Mouse (Mus musculus) activated CD4-positive, CD25-positive, alpha-beta regulatory T cell, adult 4 months (primary cell): ENCODE data around the gene Trpc3. TPM values are rescaled to one million over a fixed set of nuclear protein-coding genes. Genes with fewer than 3 reads are reported as not detected.
"Not testable (repeated sequence)": the region's sequence is repeated elsewhere in the genome, so short reads cannot be mapped to it uniquely, and the experiment has no call there.

Source experiments
- ATAC-seq: one replicate; pipeline ENCODE4 v1.8.0; 2017
- polyA plus RNA-seq, 2 experiments: library from polyadenylated mRNA; unstranded; fragments of 100-300 nt; shearing (Covaris generic); gene quantifications; one replicate each; pipeline ENCODE4 v1.2.1; 2017

Trpc3 gene
- 1 to 10 TPM in 1 of 2 experiments, not detected in 1; 1.3 TPM for polyA plus RNA-seq

DNA sequence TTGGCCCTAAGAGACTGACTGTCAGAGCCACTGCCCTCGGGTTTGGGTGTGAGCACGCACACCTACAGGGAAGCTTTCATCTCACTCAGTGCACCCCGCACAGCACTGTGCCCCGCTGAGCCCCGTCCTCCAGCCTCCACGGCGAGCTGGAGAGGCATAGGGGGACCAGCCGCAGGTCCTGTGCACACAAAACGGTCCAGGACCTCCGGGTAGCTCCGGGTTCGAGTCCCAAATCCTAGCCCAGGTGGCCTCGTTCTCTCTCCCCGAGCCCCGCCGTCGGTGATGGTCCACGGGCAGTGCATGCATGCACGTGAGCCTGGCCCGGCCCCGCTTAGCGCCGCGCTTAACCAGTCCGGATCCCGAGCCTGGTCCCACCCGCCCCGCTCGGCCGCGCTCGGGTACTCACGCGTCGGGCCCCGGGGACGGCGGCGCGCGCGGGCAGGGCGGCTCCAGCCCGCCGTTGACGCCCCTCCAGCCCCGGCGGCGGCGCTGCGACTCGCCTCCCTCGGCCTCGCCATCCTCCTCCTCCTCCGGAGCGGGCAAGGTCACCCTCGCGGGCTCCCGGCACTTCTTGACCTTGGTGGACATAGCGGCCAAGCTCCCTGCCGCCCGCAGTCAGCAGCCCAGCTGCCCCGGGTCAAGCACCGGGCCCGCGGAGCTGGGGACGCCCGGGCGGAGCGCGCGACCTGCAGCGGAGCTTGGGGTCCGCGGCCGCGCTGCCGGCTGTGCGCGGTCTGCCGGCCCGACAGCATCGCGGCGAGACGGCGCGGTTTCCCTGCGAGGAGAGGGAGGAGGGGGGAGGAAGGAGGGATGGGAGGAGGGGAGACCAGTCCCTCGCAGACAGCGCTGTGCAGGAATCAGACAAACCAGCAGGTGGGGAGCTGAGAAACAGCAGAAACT, at the start of gene Trpc3:
TSS of gene Trpc3 (minus strand) at position 776 of the 900 bp plus-strand sequence.
- ATAC-seq, result no peak

DNA sequence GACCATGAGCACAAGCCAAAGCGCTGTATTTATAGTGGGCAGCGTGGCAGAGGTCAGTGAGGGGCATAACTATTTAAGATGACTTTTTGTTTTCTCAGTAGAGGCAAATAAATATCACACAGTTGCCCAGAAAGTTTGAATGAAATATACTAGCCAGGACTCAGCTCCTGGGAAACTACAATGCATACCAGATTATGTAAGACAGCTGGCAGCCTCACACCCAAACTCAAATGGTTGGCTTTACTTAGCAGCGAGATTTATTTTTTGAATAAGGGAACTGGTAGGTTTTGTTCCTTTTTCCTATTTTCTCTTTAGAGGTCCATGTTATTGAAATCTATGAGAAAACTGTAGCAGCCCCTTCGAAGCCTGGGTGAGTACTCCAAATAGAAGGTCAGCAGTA, 48.1 kb upstream of the Trpc3 start:
- no peak for ATAC-seq

DNA sequence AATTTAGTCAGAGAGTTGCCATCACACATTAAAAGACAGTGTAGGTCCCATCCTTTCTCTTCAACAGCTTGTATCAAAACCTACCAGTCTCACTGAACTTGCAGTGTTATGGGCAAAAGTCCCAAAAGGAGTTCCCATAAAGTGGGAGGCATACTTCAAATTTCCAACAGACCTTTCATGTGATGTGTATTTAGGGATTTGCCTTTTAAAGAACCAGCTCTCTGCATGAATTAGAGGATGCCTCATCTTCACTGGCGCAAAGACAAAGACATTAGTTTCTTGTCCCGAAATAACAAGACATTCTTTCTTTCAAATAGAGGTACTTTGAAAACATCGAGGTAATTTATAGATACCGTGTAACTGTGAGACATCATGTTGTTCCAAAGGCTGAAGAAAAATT, 43.1 kb upstream of the Trpc3 start:
- ATAC-seq, result no peak

DNA sequence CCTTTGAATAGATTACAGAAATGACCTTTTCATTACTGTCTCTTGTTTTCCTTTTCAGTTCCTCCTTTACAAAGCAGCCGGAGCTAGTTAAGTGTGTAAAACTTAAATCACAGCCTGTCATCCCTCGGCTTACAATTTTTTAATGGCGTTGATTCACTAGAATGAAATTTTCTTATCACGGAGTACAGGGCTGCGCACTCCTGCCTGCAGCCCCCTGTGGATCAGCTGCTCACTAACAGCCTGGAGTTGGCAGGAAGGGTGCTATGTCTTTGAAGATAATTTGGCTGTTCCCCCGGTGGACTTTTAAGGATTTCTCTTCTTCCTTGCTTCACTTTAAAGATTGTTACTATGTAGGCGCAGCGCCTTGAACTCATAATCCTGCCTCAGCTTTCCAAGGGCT, 36.6 kb upstream of the Trpc3 start:
- ATAC-seq, result no peak

DNA sequence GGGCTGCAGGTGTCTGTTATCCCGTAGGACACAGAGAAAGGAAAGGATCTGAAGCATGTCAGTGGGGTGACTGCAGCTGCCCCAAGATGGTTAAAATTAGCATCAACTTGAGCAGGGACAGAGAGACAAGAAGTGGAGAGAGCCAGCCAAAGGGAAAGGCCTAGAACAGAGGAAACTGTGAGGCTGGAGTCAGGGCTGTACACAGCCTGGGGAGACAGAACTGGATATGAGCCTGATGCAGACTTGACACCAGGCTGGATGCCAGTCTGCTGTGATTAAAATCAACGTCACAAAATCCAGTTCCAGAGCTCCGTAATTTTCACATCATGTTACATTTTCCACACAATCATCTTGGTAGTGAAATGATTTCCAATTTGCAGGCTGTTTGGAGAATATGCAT, 31.9 kb upstream of the Trpc3 start:
- ATAC-seq, result no peak

DNA sequence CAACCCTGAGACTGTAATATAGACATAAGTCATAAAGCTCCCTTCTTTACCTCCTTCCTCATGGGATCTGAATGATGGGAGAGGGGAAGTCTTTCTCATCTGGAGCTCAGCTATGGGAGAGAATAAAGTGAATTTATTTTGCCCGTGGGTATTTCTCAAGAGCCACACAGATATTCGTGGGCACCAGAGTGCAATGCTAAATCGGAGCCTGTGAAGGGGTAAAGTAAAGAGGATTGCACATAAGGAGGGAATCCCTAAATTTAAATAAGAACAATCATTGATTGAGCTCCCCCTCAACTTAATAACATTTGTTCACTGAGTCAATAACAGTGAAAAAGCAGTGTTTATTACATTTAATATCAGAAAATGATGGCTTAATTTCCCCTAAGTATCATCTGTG, 19.6 kb upstream of the Trpc3 start:
- ATAC-seq, result no peak

DNA sequence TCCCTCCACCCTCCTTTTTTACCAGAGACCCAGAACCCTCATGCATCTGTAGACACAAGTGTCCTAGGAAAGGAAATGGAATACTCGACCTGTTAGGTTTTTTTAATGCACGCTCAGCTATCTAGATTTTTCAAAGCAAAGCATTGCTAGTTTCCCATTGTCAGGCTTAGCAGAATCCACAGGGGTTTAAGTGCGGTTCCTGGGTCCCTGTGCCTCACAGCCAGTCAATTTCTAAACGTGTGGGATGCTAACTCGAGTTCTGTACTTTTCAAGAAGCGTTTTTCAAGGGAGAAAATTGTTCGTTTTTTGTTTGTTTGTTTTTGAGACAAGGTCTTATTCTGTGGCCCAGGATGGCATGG, 304 bp upstream of the Trpc3 start:
- ATAC-seq, result no peak

DNA sequence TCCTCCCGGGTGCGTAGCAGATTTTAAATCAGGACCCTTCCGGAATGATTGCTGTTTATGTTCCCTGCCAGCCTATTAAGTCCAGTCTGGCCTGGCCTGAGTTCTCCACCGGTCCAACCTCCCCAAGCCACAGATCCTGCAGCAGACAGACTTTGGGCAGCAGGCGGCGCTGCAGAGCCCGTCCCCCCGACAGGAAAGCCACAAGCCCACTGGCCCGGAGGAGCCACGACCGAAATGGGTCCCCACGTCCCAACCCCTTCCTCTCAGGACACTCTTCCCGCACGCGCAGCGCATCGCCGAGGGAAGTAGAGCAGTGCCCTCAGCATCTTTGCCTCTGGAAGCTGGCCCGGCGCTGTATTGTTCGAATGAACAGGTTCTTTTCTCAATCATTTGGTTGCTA, 1.1 kb downstream of the Trpc3 start:
- ATAC-seq, result no peak

DNA sequence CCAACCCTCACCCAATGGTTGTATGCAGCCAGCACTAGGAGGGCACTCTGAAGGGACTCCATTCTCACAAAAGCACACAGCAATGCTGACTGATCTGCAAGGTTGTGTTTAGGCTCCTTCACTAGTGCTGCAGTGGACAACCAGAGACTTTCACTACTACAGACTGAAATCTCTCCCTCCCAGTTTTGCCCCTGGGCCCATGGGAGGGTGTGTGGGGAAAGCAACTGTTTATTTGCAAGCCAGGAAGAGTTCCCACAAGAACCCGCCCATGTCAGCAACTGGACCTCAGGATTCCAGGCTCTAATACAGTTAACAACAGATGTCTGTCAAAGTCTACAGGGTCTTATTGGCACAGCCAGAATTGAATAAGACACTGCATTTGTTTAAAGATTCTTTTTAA, 14.1 kb downstream of the Trpc3 start:
- no peak for ATAC-seq

DNA sequence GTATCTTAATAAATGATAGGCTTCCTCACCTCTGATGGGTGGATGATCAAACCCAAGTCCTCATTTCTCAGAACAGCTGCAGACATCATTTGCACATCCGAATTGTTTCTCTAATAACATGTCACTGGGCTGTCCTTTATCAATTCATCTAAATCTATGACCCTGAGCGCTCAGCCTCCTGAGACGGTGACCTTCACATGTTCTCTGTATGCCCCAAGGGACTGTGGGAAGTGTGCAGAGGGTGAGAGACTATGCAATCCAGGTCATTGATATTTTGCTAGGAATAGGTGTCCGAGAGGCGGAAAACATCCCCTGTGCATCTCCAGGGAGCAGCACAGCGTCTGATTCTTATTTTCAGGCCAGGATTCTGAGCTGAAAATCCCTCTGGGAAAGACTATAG, 22.2 kb downstream of the Trpc3 start:
- ATAC-seq, result no peak

DNA sequence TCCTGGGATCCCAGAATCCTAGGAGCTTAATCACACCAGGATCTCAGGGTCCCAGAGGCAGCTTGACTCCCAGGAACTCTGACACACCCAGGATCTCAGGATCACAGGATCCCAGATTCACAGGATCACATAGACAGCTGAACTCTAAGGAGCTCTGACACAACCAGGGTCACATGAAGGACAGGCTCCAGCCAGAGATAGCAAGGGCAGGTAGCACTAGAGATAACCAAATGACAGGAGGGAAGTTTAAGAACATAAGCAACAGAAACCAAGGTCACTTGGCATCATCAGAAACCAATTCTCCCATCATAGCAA, 44.8 kb downstream of the Trpc3 start:
- not testable (repeated sequence) for ATAC-seq

DNA sequence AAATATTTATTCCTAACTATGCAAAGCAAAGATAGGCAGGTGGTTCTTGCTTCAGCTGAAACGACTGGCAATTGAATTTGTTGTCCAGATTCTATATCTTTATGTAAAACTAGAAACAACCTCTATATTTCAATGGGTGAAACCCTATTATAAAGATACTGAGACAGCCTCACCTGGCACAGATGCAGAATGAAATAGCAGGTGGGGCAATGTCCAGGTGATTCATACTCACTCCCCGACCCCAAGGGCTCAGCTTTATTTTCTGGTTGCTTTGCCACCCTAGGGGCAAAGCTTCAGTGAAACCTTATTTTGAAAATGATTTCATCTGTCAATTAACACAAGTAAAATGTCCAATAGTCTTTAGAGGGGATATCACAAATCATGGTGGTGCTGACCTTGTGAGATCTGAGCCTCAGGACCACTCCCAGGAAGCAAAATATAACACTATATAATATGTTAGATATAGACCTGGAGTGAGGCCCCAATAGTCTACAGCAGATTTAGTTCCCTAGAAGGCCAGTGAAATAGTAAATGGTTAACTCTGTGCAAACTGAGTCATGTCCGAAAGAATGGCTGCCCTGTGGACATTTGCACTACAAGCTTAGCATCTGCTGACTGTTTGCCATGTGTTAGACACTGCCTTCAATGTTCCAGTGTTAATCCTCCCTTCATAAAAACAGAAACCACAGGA, 45.3 kb downstream of the Trpc3 start:
- no peak for ATAC-seq

DNA sequence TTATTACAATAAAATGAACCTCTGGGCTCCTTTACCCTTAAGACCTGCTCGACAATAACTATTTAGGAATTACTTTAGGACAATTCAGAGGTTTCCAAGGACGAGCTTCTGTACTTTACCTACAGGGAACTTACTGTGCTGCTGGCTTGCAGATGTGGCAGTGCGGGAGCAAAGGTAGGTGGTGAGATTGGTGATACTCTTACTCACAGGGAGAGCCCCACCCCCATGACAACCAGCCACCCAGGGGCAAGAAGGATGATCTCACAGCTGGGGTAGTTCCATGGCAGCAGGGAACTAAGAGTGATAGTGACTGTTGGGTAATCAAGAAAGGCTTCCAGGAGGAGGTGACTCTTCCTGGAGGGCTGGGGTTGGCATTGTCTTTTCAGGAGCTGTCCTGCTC, 46.6 kb downstream of the Trpc3 start:
- ATAC-seq, result no peak

DNA sequence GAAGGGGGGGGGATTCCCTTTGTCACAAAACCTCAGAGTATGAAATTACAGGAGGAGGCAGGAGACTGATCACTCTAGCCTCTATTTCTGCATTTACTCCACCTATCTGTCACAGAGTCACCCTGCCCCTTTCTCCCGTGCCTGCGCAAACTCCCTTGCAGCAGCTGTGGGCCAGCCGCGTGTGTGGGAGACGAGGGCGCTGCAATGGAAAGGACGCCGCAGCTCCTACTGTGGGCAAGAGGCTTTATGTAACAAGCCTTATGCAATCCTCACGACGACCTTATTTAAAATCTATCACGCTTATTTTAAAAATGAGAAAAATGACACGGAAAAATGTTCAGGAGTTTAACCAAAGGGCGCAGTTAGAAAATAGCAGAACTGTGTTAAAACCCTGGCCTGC, 47.2 kb downstream of the Trpc3 start:
- no peak for ATAC-seq

DNA sequence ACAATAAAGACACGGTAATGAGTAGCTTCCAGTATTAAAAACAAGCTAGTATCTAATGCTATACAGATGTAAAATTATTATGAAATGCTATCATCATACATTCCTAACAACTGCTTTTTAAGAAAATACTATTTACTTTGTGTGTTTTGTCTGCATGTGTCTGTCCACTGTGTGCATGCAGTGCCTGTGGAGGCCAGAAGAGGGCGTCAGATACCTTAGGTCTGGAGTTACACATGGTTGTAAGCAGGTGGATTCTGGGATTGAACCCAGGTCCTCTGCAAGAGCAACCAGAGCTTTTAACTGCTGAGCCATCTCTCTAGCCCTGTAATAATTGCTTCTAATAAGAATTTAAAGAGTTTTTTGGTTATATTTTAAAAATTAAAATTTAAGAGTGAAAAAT, 49.2 kb downstream of the Trpc3 start:
- no peak for ATAC-seq

DNA sequence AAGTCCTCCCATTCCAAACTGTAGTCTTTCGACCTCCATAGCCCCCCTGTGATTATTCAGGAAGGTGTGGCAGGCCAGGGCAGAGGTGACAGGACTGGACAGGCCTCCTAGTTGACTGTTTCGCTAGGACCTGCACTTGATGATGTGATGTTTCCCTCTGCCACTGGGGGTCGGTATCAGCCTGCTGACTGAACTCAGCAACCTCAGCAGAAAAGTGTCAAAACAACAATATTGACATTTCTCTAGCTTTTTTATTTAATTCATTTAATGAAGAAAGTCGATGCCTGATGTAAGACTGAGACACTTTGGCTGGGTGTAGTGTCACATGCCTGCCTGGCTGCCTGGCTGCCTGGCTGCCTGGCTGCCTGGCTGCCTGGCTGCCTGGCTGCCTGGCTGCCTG, 54.5 kb downstream of the Trpc3 start:
- ATAC-seq, result no peak

DNA sequence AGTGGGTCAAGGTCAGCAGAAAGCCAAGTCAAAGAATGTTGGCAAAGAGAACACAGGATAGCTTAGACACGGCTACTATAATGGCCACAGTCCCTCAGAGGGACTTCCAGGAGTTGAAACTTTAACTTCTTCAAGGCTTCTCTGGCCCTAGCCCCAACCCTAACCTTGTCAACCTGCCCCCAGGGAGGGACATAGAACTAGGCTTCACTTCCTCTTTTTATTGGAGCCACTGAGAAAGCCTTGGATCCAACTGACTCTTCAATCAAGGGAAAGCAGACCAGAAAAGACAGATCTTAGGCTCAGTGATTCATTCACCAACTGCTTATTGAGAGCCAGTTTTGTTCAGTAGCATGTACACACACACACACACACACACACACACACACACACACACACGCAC, 63.2 kb downstream of the Trpc3 start:
- no peak for ATAC-seq

DNA sequence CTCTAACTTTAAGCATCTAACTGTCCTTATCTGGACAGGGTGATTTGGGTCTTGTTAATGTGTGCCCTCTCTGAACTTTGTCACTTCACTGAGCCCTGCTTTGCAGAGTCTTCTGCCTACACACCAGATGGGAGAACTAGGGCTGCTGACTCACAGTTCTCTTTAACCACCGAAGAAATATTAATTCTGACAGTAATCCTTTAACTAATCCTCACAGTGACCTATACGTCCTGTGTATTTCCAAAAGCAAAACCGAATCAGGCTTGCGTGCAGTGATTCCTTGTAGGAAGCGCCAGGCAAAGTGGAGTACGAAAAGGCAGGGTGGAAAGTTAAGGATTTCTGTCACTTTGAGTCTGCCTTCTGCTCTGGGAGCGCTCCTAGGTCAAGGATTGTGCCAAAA, 71.8 kb downstream of the Trpc3 start:
- ATAC-seq, result no peak

DNA sequence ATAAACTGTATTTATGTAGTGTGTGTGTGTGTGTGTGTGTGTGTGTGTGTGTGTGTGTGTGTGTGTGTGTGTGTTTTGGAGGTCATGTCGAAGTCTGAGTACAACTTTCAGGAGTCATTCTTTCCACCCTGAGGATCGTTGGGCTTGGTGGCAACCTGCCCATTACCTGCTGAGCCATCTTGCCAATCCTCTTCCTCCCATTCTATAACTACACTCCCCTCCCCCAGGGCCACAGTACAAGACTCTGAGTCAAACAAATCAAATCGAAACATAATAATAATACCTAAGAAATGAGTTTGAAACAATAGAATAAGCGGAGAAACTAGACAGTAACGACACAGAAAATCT, 76.1 kb downstream of the Trpc3 start:
- no peak for ATAC-seq

DNA sequence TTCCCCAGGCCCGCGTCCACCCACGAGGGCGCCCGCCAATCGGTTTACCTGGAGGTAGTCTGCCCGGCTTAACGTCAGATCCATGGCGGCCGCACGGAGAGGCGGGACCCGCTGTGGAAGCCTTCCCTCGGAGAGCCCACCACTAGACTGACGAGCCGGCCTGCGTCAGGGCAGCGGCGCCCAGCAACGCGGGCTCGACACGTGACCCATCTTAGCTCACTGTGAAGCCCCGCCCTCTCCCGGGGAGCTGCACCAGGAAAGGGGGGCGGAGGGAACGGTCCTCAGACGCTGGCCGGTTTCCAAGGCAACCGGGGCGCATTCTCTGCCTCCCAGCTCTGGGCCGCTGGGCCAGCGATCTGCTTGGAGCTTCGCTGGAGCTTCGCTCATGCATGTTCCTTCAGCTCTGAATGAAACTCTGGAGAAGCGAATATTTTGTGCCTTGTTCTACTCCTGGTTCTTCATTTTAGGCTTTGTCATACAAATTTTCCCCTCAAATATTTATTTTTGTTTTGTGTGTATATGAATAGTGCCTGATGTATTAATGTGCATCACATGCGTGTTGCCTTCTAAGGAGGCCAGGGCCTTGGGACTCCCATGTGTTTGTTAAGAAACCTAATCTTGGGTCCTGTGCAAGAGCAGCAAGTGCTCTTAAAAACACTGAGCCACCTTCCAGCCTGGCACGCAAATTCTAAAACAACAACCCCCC, 76.6 kb downstream of the Trpc3 start, which contains the start of gene Bbs7:
TSS of gene Bbs7 (minus strand) at position 276 of the 706 bp plus-strand sequence.
- ATAC-seq, result peak; percentile 89

DNA sequence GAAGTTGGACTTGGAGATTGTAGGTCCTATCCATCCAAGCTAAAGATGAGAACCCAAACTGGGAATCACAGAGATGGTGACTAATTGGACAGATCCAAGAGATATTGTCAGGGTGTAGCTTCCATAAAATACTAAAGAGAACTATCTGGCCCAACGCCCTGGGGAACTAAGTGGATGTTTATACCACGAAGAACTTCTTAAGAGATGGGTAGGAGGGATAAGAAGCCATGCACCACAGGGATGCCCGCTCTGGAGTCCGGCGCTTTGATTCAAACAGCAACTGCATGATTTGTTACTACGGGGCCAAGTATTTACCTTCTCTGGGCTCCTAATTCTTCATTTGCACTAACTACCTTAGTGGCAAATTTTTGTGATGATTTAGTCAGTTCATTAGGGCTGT, 77.3 kb downstream of the Trpc3 start:
- ATAC-seq, result no peak

DNA sequence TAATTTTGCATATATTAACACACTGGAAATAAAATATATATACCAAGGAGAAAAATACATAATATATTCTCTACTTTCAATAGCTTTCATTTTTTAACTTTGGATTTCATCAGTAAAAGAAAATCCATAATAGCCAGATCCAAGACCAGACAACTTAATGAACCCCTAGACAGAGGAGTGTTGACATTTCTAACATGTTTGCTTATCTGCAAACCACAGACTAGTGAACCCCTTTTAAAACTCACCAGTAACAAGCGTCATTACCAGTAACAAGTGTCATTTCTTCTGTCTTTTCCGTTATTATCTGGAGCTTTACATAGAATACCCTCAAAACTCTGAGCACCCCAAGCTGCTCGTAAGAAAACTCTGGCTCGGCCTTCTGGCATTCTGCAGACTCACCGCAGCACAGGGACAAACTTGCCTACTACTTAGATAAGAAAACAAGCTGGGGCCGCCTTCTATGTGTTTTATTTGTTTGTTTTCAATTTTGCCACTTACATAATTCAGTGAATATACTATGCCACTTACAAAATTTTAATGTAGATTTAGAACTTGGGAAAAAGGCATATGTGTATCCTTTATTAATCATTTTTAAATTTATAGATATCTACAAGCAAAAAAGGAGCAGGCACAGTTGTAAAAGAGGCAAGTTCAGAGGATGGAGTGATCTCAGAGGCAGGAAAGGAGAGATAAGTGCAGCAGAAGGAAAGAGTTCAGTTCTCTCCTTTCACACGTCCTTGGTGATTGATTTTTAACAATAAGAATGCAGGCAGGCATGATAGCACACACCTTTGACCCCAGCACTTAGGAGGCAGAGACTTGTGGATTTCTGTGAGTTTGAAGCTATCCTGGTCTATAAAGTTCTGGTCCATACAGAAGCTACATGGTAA, 83.8 kb downstream of the Trpc3 start:
- ATAC-seq, result no peak

DNA sequence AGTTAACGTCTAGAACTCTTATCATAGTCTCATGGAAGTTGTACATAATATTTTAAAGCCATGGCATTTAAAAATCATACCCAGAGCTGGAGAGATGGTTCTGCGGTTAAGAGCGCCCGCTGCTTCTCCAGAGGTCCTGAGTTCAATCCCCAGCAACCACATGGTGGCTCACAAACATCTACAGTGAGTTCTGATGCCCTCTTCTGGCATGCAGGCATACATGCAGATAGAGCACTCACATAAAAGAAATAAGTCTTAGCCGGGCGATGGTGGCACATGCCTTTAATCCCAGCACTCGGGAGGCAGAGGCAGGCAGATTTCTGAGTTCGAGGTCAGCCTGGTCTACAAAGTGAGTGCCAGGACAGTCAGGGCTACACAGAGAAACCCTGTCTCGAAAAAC, 90.2 kb downstream of the Trpc3 start:
- not testable (repeated sequence) for ATAC-seq
